Mouse (Mus musculus) cerebellum, postnatal 14 days (tissue): ENCODE results near the gene Ccdc163.
A peak's percentile ranks its signal among the peaks of the same experiment; 100 is the strongest.

Experiments used
- DNase-seq, 2 experiments: peaks; one replicate each; pipeline ENCODE4 v3.0.0; 2021; ENCODE audit warnings: mixed read lengths in 2 of 2

Ccdc163 gene

DNA sequence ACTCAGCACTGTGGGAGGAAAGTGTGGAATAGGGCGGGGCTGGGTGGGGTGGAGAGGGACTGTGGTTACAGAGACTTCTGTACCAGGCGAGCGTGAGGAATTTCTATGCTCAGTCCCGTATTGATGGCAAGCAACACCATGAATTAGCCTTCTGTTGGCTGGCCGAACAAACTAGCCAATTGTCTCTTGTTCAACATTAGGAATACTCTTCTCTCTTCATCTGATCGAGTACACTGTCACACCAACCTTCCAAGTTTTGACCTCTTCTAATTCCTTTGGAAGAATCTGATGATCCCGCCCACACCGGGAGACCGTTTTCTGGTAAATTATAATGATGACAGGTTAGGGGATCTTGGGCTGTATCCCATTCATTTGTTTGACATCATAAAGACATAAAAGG, 643 bp upstream of the Ccdc163 start:
- peak in 1 of 2 experiments; percentile 16 for DNase-seq

DNA sequence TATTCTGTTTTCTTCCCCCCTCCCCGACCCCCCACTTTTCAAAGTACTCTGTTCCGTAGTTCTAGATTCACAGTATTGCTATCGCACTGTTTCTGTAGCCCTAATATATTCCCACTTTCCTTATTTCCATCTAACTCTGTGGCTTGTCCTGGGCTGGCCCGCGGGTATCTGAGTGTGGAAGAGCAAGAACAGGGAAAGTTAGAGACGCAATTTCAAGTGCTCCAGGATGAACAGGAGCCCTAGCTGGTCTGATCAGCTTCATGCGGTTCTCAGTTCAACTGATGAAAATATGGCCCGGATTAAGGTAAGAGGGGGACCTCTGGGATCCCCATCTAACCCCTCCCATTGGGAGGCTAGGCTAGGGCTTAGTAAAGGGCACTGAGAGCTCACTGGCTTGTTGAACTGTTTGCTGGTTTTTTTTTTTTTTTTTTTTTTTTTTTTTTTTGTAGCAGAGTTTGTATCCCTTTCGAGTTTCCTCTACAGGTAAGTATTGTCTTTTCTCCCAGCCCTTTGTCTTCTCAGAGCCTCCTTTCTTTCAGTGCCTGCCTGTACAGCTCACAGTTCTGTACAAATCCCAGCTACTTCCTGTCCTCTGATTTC, 582 bp downstream of the Ccdc163 start:
- DNase-seq: peak in 1 of 2 experiments; percentile 14

DNA sequence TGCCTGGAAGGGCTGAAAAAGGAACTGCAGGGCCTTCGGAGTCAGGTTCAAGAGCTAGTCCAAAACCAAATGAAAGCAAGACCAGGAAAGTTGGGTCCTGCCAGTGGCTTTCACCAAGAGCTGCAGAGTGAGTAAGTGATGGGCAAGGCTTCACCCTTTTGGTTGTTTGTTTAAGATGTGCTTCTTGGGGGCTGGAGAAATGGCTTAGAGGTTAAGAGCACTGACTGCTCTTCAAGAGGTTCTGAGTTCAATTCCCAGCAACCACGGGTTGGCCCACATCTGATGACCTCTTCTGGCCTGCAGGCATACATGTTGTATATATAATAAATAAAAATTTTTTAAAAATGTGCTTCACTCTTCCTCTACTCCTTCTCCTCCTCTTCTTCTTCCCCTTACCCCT, 1.8 kb downstream of the Ccdc163 start:
- DNase-seq: no peak

DNA sequence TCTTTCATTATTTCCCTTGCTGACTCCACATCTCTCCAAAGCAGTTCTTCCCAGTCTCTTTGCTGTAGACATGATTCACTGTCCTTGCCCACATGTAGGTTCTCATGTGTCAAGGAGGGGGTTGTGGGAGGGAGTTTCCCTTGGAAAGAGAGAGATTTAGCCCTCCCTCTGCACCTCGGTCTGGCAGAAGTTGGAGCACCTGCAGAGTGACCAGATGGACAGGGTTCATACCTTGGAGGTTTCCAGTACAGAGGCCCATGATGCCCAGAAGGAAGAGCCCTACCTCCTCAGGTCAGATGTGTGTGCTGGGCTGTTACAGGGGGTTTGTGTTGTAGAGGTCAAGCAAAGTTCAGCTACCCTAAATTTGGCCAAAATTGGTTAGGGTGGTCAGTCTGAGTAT, 4.2 kb downstream of the Ccdc163 start:
- DNase-seq: peak; percentile 77 to 78

DNA sequence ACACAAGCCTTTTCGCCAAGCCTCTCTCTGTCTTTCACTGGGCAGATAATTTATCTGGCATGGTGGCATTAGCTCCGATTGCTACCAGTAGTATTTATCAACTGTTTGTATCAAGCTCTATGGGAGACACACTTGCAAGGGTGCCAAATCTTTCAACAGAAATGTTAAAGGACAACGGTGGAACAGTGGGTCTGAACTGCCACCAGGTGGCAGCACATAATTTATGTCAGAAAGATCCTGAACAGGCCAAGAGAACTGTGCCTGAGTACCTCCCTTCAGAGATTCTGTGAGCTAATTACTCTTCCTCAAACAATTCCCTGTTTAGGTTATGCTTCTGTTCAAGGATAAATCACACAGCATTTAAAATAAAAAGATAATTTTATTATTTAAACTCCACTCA, 11.1 kb downstream of the Ccdc163 start:
- peak; percentile 83 to 84 for DNase-seq

DNA sequence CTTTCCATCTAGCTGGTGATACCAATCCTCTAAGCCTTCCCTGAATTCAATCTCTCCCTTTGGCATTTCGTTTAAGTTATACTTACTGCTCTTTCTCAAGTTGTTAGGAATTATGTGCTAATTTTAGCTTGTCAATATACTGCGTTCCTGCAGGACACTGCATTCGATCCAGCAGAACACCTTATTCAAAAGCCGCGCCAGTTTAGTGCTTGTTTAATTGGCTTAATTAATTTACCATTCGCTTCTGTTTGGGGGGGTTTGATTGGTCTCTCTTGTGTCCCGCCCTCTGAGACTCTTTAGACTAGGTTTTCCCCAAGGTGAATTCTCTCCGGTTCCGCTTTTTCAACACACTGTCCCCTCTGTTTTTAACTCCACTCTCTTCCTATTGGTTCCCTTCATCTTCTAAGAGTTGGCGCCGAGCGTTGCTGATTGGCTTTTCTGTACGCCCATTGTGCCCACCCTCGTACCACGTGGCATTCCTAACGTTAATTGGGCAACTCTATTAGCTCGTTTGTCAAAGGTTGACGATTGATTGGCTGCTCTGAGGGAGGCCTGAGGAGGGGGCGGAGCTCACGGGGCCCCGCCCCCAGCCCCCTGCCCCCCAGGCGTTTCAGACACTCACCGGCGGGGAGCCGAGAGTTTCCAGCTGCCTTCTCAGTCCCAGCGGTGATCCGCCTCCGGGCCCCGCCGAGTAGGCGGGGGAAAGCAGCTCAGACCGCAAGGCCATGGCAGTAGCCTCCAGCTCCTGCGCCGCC, 12.2 kb downstream of the Ccdc163 start, which contains the start of gene Tesk2:
TSS of gene Tesk2 (plus strand) at position 606 of the 755 bp plus-strand sequence.
- peak; percentile 92 to 93 for DNase-seq

DNA sequence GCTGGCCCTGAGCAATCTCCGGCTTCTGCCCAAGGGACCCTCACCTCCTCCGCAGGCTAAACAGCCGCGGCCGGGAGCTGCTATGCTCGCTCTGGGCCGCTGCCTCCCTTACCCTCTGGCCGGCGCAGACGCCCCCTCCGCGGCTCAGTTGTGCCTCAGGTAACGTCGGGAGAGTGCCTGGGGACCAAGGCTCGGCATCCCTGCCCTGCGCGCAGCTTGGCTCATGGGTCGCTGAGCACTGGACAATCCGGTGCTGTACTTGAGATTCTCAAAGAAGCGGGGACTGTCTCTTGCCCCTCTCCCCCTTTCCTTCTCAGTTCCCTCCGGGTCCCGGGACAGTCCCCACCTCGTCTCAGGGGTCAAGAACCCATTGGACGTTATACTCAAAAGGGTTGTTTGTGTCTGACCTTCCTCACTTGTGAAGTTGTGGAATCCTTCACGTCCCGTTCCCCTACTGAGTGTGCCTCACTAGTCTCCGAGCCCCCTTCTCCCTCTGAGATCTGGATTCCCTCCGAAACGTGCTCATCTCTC, 12.9 kb downstream of the Ccdc163 start:
- no peak for DNase-seq

DNA sequence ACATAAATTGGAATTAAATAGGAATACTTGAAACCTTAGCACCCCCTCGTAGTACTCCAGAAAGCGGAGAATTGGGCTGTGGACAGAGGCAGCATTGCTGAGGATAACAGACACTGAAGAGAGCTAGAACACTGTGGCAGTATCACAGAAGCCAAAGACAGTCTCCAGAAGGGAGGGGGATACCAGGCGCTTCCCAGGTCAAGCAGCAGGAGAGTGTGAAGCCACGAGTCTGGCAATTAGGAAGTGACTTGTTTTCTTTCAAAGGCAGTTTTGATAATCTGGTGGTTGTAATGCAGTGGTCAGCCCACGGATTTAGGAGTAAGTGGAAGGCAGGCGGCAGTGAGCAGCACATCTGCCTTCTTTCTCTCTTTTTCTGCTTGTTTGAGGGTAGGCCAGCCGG, 13.9 kb downstream of the Ccdc163 start:
- DNase-seq: peak in 1 of 2 experiments; percentile 5

DNA sequence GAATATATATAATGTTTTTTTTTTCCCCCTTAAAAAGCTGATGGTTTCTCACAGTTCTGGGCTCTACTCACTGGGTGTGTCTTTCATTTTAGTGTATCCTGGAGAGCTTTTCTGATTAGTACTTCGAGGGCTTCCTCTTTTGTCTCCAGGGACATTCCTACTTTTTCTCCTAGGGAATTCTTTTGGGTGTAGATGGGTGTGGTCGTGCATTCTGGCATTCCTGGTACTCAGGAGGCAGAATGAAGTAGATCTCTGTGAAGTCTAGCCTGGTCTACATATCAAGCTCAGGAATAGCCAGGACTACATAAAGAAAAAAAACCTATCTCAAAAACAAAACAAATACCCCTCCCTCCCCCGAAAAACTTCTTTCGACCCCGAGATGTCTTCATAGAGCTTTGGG, 17.1 kb downstream of the Ccdc163 start:
- DNase-seq: no peak

DNA sequence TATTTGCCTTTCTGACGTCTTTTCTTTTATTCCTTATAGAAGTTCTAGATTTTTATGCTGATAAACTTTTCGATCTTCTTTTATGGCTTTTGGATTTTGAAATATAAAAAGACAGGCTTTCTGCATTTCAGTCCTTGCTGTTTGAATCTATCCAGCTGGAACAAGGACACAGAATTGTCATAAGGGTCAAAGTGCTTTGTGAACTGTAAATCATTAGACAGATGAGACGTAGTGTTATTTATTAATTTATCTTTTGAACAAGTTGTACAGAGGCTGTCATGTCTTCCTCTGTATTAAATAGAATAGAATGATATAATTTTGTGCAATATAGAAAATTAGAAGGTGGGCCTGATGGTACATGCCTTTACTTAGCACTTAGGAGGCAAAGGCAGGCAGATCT, 19.1 kb downstream of the Ccdc163 start:
- DNase-seq: no peak

DNA sequence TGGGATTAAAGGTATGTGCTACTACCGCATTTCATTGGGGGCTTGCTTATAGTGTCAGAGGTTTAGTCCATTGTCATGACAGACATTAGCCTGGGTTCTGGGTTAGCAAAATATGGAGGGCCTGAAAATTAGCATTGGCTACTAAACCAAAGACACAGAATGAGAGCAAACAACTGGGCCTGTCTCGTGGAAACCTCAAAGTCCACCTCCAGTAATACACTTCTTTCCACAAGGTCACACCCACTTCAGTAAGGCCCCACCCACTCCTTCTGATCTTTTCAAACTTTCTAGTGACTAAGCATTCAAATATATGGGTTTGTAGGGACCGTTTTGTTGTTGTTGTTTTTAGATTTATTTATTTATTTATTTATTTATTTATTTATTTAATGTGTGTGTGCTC, 21.2 kb downstream of the Ccdc163 start:
- DNase-seq: no peak

DNA sequence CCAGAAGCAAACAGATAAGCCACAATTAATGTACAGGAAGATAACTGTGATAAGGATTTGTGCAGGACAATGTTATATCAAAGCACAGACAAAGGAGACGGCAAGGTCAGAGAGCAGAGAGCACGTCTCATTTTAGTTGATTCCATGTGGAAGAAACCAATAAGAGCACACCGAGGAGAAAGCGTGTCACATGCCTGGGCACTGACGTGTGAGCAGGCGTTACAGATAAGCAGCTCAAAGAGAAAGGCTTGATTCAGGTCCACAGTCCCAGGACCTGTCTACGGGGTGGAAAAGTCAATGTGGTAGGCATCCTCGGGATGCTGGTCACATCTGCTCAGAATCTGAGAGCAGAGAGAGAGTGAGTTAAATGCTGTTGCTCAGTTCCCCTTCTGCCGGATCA, 22.8 kb downstream of the Ccdc163 start:
- no peak for DNase-seq

DNA sequence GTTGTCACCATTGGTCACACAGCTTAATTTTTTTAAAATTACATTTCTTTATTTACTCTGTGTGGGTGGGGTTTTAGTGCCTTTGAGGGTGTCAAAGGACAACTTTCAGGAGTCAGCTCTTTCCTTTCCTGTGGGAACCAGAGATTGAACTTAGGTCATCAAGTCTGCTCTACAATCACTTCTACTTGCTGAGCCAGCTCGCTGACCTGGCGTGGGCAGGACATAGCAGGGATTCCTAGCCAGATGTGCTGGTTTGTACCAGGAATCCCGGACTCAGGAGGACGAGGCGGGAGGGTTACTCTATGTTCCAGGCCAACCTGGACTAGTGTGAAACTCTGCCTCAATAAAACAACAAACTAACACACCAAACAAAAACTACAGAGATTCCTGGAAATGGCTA, 24.0 kb downstream of the Ccdc163 start:
- DNase-seq: no peak

DNA sequence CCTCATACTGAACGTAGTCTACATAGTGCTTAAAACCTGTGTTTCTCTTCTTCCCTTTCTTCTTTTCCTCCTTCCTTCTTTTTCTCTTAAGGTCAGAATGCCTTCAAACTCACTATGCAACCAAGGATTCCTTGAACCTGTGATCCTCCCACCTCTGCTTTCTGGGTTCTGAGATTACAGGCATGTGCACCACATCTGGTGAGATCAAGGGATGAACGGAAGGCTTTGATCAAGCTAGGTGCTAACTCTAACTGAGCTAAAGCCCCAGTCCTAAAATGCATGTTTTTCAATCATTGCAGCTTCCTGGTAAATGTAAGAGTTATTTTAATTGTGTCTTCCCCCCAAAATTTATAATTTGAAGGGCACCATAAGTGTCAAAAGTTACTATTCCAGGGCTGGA, 26.7 kb downstream of the Ccdc163 start:
- DNase-seq: no peak

DNA sequence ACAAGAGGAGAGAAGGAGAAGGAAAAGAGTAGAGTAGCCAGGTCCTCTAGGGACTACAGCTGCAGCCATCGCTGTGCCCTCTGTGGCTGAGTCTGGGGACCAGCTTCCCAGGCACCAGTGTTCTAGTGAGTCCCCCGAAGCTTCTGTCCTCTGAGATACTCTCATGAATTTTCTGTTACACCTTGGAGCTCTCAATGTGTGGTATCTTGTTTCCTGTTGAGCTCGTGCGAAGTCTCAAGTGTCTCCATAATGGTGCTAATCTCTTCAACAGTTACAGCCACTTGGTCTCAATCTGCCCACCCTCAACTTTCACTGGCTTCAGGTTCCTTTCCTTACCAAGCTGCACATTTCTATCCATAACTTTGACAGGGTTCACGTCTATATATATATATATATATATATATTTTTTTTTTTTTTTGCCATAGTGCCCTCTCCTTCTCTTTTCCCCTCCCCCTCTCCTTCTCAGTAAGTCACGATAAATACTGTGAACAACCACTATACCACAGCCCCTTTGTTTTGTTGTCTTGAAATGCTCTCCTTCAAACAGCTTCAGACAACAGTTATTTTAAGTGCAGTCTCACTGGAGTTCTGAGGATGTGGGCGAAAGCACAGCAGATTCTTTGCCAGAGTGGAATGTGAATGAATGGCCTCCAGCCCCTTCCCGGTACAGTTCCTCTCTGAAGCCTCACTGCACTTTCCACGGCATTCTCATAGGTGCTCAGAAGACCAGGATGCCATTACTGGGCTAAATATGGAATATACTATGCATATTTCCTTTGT, 30.9 kb downstream of the Ccdc163 start:
- no peak for DNase-seq

DNA sequence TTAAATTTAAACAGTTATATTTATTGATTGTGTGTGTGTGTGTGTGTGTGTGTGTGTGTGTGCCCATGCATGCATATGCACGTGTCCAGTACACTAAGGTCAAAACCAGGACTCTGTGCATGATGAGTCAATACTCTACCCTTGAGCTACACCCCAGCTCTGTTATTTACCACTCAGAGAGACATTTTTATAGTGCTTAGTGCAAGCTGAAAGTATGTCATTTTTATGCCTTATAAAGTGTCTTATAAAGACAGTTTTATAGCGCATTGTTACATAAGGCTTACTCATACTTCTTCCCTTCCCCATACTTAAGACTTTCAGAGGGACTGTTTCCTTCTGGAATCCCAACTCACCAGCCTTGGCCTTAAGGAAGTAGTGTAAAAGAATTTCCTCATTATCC, 41.4 kb downstream of the Ccdc163 start:
- DNase-seq: no peak

DNA sequence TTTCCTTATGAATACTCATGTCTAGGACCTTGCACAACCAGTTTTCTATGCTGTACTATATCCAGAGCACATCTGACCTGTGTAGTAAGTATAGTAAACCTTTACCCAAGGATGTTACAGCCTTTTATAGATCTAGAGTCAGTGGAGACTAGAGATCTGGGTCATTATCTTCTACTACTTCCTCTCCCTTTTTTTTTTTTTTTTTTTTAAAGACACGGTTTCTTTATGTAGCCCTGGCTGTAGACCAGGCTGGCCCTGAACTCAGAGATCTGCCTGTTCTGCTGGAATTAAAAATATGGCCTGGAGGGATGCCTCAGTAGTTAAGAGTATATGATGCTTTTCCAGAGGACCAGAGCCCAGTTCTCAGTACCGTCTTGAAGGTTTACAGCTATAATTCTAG, 53.6 kb downstream of the Ccdc163 start:
- no peak for DNase-seq

DNA sequence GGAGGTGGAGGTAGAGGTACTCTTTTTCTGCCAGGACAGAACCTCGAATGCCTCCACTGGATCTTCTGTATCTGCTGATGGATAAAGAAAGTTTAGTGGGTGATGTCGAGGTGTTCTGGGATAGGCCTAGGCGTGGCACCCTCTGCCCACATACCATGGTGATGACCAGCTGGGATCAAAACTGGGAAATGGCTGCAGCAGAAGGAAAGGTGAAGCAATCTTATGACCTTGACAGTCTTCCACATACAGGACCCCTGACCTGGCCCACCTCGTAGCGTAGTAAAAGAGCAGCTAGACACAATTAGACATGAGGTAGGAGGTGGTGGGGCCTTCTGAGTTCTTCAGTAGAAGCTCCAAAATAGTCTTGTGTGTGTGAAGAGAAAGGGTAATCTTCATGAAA, 55.7 kb downstream of the Ccdc163 start:
- no peak for DNase-seq

DNA sequence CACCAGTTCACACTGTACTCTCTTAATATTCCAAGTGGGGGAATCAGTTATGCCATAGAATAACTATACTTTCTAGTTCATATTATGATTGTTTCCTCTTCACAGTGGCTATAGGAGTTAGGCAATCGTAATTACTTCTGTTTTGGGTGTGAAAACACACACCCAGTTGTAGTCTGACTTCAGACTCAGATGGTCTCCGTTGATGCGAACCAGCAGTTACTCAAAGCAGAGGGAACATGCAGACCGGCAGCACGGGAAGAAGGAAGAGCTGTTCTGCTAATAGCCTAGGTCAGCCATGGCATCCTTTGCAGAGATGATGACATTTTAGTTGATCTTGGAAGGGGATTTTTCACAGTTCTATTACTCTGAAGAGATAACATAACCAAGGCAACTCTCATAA, 60.2 kb downstream of the Ccdc163 start:
- DNase-seq: no peak

DNA sequence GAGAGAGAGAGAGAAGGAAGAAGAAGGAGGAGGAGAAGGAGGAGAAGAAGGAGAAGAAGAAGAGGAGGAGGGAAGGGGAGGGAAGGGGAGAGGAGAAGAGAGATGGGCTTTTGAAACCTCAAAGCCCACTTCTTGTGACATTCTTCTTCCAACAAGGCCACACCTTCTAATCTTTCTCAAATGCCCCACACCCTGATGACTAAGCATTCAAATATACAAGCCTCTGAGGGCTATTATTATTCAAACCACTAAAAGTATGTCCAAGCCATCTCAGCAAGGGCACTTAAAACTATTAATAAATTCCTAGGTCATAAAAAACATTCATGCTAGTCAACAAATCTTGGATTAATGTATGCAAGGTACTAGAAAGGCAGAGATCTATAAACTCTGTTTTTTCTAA, 60.8 kb downstream of the Ccdc163 start:
- no peak for DNase-seq

DNA sequence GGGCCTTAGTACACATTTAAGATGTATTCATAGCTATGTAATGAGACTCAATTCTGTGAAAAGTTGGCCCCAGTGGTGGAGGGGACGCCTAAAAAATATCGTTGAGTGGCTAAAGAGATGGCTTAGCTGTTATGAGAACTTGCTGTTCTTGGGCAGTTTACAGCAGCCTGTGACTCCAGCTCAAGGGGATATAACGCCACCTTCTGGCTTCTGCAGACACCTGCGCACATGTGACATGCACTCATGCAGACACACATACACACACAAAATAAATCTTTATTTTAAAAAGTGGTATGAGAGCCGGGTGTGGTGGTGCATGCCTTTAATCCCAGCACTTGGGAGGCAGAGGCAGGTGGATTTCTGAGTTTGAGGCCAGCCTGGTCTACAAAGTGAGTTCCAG, 68.1 kb downstream of the Ccdc163 start:
- DNase-seq: no peak

DNA sequence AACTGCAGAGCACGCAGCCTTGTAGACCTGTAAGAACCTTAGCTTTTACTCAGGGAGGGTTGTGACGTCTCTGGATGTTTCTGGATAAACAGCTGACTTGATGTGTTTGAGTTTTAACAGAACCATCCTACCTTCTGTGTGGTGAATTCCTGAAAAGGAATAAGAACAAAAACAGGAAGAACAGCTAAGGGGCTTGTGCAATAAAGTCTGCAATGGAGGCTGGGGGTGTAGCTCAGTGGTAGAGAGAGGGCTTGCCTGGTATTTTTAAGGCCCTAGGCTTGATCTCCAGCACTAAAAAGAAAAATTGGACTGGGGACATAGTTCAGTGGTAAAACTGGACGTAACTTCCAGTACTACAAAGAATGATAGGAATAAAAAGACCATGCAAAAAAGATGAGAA, 68.8 kb downstream of the Ccdc163 start:
- no peak for DNase-seq

DNA sequence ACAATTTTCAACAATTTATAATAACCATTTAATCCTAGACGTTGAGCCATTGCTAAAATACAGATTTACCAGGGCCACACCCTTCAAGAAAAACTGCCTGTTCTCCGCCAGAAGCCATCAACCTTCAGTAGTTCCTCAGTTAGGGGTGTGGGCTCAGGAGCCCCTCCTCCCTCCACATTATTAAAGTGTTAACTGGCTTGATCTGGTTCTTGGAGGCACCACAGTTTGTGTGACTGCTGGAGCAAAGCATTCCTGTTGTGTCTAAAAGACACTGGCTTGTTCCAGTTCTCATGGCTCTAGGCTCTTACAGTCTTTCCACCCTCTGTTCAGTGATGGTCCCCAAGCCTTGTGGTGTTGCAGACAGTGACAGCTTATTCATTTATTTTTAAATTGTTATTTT, 72.2 kb downstream of the Ccdc163 start:
- DNase-seq: no peak

DNA sequence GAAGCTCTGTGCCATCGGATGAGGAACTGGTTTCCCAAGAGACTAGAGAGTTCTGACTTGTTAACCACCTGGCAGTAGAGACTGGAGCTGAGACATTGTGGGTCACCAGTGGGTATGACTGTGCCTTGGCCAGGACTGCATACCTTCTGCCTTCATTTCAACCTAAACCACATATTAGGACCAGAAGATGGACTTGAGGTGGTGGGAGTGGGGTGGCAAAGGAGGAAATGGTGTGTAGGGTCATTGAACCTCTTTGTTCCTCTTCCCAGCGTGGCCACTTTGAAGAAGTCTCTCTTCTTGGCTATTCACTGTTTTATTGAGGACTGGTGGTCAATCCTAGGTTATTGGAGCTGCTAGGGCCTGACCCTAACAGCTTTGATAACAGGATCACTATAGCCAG, 73.1 kb downstream of the Ccdc163 start:
- no peak for DNase-seq
